Comparison of ENCODE assay signal across 8 mouse cellular contexts in the genomic region with DNA sequence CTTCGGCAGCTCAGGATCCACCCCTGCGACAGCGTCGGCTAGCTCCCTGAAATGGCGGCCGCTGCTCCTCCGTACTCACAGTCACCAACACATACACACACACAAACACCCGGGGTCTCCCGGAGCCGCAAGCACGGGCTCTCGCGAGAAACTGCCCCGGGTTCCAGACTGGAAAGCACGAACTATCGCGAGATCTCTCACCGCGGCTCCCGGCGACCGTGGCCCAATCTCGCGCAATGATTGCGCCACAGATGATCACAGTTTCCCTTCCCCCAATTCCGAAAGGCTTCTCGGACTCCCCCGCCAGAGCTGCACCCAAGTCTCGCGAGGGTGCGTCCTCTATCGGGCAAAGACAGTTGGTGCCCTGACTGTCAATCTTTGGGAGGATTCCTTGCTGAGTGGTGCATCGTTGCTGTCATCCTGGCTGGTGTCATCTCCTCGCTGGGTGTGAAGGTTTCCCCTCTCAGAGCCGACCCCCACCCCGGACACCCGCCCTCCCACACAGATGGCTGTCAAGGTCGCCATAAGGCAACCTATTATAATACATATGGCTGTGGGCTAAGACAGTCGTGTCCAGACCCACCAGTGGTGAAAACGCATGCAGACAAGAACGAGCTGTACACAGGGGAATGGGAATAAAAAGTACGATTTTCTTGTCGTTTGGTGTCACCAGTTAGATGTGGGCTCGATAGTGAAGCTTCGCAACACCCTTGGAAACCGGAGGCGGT. TPM values are rescaled to one million over a fixed set of nuclear protein-coding genes. Genes with fewer than 3 reads are reported as not detected.
DNase-seq lines count a peak whose midpoint lies in the region; ATAC-seq and TF ChIP-seq lines count a peak whose summit lies in the region.

A gene (minus strand): TSS at position 145 of the 728 bp plus-strand sequence.

- TF ChIP-seq CTCF in lung, postnatal 0 days (IDR thresholded peaks at IDR 0.05): peak; percentile 77

- DNase-seq in MEL-GATA-1-ER (ENCODE audit: extremely low read depth, low read depth): peak; percentile 99
- peak; percentile 100 for DNase-seq in cerebellum, adult 8-10 months
- DNase-seq in hindbrain, embryonic 10.5 days (ENCODE audit: low spot score): peak; percentile 100
- DNase-seq in layer of hippocampus, adult 9-11 months: peak; percentile 100
- peak; percentile 100 for DNase-seq in lung, postnatal 0 days (ENCODE audit: low spot score)
- DNase-seq in ovary, postnatal 14 days (ENCODE audit: low spot score): peak; percentile 100
- peak; percentile 100 for DNase-seq in thymus, postnatal 14 days

- H3K27ac ChIP-seq in hindbrain, embryonic 10.5 days: peak within 1 kb of the TSS; percentile 100
- H3K27ac ChIP-seq in lung, postnatal 0 days (ENCODE audit: low read length): peak within 1 kb of the TSS; percentile 96

- H3K27me3 ChIP-seq in hindbrain, embryonic 10.5 days (ENCODE audit: insufficient read depth, poor library complexity, severe bottlenecking): no peaks in the 10 kb centered on the region
- H3K27me3 ChIP-seq in lung, postnatal 0 days (replicated peaks; ENCODE audit: insufficient read depth, low read length): no peaks in the 10 kb centered on the region

- peak within 1 kb of the TSS; percentile 89 for H3K4me3 ChIP-seq in hindbrain, embryonic 10.5 days
- H3K4me3 ChIP-seq in lung, postnatal 0 days (ENCODE audit: low read depth, low read length): peak within 1 kb of the TSS; percentile 85

- WGBS in hindbrain, embryonic 10.5 days: under 1% methylated on average over 47 of the region's 47 CpGs
- under 1% methylated on average over 47 of the region's 47 CpGs for WGBS in lung, postnatal 0 days

- H3K9me3 ChIP-seq in hindbrain, embryonic 10.5 days: no peaks in the 10 kb centered on the region
- H3K9me3 ChIP-seq in lung, postnatal 0 days (ENCODE audit: low read length): no peaks in the 10 kb centered on the region

- peak; percentile 95 for ATAC-seq in frontal cortex, adult (ENCODE audit: low TSS enrichment)
- ATAC-seq in lung, postnatal 0 days: peak; percentile 96

- H3K36me3 ChIP-seq in hindbrain, embryonic 10.5 days: peaks cover 41% of the 10 kb centered on the region
- H3K36me3 ChIP-seq in lung, postnatal 0 days (ENCODE audit: insufficient read depth, low read length): 0 out of 2 replicates have a peak, but pooled peaks cover 12% of the 10 kb centered on the region

- peaks cover 40% of the 10 kb centered on the region for H3K4me1 ChIP-seq in hindbrain, embryonic 10.5 days (replicated peaks)
- peaks cover 11% of the 10 kb centered on the region; the same call in 1 of the 2 replicates for H3K4me1 ChIP-seq in lung, postnatal 0 days (ENCODE audit: insufficient read depth, low read depth, low read length)

- H3K9ac ChIP-seq in lung, postnatal 0 days (replicated peaks; ENCODE audit: low read depth): peak within 1 kb of the TSS; percentile 100

- peak; percentile 99 for TF ChIP-seq EP300 in lung, postnatal 0 days (IDR thresholded peaks at IDR 0.05)

- peak within 1 kb of the TSS; percentile 68 for H3K4me2 ChIP-seq in lung, postnatal 0 days (replicated peaks; ENCODE audit: low read depth, low read length)

RNA-seq across cellular contexts. Expression of the gene that starts here (rescaled TPM):
- polyA plus RNA-seq in hindbrain, embryonic 10.5 days (2016; fragmentation: Nextera tagmentation; extraction: Ambion mirVana): 485 and 564 TPM in 2 replicates
- 654 and 692 TPM in 2 replicates for polyA plus RNA-seq in lung, postnatal 0 days (2015; fragmentation: Nextera tagmentation; extraction: Ambion mirVana)

Comparison
In these comparisons a context has a peak if more than half of its experiments do, and no peak if none do; other contexts are left out.
1. Peak in every context shown above with its lines: DNase-seq, ATAC-seq, H3K4me3 ChIP-seq and H3K27ac ChIP-seq.